Mouse (Mus musculus) heart, adult 18-20 months (tissue): ENCODE results near the gene Dnaja3. TPM values are rescaled to one million over a fixed set of nuclear protein-coding genes. Genes with fewer than 3 reads are reported as not detected.

Experiments
- DNase-seq, 2 experiments: peaks; one replicate each; pipeline ENCODE4 v3.0.0; 2021 to 2022; ENCODE audit warnings: mixed read lengths in 1 of 2
- total RNA-seq, 2 experiments: library from RNA; stranded (reverse); gene quantifications; 2 replicates each; pipeline ENCODE4 v1.2.3; 2021

The Dnaja3 gene
- total RNA-seq, 2 experiments from 2014 or later = 152 to 155 TPM

DNA sequence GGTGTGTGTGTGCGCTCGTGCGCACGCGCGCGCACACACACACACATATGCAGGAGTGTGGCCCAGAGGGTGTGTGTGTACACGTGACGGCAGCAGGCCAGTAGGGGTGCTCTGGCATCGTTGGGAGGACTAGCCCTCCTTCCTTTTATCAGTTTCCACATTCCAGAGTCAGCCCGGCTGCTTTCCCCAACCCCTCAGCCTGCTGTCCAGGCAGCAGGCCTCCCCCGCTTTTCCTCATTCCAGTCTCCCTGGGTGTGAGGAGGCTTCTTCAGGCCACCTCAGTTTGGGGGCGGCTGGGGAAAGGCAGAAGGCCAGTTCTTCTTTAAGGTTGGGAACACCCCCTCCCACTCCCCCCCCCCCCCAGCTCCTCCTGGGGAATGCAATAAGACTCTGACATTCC lies 2.4 kb downstream of the Dnaja3 start:
- peak; percentile 69 to 81 for DNase-seq

GRCm38 (mm10) chr16:4642937-4643336 lies 3.1 kb downstream of the Dnaja3 start:
- no peak for DNase-seq

DNA sequence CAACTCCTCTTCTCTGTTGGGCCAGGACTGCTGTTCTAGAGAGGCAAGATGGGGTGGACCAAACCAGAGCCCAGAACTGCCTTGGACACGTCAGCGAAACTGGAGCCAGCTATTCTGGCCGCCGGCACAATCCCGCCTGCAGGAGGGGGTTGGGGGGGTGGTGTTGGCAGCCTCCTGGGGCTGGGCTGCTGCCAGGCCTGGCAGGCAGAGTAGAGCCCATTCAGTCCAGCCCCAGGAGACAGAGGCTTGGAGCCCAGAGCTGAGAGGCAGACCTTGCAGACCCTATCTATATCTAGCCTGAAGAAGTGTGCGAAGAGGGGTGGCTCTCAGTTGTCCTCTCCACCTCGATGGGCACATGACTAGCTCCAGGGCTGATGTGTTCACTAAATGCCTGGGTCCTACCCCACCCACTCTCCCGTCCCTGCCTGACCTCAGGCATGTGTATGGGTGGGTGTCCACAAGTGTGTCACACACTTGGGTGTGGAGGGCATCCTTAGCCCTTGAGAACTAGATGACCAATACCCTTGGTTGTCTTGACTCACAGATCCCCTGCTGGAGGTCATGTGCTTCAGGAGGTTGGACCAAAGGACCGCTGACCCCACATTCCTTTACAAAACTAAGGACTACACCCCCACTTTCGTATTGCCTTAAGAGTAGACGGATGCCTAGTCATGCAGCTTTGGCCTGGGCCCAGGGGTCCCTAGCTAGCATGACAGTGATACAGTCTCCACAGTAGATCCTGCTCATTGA lies 4.1 kb downstream of the Dnaja3 start:
- peak; percentile 88 to 90 for DNase-seq

GRCm38 (mm10) chr16:4645867-4646266 lies 6.1 kb downstream of the Dnaja3 start:
- DNase-seq = no peak

- no peak for DNase-seq
Measured at GRCm38 (mm10) chr16:4646831-4647230, 7.0 kb downstream of the Dnaja3 start.

DNA sequence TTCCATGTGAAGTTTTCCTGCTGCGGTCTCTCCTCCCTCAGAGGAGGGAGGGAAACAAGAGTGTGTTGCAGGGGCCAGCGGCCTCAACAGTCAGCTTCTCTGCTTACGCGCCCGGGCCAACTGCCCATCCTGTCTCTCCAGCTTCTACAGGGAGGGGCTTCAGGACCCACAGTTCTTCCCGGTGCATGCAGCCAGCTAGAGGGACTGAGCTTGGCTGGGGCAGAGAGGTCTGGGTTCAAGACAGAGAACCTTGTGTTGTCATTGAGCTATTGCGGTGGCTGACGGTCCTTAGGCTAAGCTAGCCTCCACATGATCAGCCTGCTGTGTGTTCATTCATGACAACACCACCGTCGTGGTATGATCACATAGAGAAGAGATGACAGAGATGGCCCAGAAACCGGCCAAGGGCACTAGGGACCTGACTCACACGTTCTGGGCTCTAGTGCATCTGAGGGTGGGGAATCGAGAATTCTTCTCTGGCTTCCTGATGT lies 7.9 kb downstream of the Dnaja3 start:
- peak; percentile 66 to 74 for DNase-seq

DNA sequence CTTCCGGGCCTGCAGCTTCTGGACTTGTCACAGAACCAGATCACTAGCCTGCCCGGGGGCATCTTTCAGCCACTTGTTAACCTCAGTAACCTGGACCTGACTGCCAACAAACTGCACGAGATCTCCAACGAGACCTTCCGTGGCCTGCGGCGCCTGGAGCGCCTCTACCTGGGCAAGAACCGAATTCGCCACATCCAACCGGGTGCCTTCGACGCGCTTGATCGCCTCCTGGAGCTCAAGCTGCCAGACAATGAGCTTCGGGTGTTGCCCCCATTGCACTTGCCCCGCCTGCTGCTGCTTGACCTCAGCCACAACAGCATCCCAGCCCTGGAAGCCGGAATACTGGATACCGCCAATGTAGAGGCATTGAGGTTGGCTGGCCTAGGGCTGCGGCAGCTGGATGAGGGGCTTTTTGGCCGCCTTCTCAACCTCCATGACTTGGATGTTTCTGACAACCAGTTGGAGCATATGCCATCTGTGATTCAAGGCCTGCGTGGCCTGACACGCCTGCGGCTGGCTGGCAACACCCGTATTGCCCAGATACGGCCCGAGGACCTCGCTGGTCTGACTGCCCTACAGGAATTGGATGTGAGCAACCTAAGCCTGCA lies 8.7 kb downstream of the Dnaja3 start:
- no peak for DNase-seq

DNA sequence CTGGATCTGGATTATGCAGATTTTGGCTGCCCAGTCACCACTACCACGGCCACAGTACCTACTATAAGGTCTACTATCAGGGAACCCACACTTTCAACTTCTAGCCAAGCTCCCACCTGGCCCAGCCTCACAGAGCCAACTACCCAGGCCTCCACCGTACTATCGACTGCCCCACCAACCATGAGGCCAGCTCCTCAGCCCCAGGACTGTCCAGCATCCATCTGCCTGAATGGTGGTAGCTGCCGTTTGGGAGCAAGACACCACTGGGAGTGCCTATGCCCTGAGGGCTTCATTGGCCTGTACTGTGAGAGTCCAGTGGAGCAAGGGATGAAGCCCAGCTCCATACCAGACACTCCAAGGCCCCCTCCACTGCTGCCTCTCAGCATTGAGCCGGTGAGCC lies 9.4 kb downstream of the Dnaja3 start:
- DNase-seq = no peak

- DNase-seq = peak in 1 of 2 experiments; percentile 65
Measured at GRCm38 (mm10) chr16:4649692-4650091, 9.9 kb downstream of the Dnaja3 start.

DNA sequence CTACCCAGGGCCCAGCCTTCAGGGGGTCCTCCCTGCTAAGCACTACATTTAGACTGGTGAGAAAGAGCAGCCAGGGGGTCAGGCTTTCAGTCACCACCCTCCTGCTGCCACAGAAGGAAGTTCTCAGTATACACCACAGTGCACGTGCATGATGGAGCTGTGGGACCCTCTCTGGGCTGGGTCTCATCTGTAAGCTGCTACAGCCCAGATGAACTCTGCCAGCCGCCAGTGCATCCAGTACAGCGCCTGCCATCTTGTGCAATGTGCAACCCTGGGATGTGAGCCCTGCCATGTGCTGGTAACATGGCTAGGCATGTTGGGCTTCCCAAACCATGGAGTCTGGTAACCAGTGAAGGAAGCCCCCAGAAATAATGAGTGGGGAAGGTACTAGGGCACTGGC lies 10.4 kb downstream of the Dnaja3 start:
- no peak for DNase-seq

DNA sequence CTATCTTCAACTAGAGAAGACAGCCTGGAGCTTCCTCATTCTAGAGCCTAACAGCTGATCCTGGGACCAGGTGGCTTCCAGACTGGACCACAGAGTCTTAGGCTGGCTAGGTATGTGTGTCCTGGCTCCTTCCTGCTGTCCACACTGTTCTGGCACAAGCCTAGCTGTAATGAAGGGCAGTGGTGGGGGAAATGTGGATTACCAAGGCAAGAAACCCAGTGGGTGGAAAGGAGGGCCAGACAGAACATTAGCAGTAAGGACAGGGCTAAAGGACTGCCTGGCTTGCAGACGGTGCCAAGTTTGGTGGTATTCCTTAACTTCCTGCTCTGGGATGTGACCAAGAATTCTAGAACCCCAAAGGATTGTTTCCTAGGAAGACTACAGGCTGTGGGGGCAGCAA lies 11.3 kb downstream of the Dnaja3 start:
- no peak for DNase-seq

DNA sequence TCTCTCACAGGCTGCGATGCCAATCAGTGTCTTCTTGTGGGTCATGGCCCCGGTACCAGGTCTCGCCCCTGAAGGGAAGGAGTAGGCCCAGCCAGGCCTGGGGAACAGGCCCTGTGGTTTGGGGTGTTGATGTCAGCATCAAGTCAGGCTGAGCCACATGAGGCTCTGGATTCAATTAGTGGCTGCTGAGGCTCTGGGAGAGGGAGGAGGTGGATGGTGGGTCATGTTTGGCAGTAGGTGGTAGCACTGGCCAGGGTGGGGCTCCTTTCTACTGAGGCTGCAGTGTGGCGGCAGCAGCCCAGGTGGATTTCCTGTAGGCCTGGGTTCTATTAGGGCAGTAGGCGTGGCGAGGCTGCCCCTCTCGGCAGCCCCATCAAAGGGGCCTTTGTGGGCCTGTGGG lies 11.8 kb downstream of the Dnaja3 start:
- no peak for DNase-seq

DNA sequence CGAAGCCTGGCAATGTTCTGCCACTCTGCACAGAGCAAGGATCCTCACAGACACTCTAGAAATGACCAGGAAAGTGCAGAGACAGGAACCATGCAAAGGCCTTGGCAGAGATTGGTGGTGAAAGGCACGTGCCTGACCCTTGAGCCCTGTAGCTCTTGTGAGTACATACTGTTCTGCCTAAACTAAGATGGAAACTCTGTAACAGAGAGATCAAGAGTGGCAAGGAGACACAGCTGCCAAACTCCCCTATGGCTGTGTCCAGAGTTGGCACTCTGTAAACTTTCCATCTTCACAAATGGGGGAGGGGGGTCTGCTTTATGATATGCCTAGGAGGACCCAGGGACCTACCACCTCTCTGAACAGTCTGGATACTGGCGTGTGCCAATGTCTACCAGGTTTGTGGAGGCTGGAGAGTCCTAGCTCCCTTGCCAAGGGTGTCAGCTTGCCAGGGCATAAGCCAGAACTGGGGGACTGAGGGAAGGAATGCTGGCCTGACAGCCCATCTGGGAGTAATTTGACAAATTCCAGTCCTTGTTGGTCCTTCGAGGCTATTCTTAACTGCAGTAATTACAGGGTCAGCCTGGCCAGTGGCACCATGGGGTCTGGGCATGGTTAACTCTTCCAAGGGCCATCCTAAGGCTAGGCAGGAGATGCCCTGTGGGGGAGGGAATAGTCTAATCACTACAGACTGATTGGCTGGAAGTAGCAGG lies 13.1 kb downstream of the Dnaja3 start:
- DNase-seq = peak; percentile 59

DNA sequence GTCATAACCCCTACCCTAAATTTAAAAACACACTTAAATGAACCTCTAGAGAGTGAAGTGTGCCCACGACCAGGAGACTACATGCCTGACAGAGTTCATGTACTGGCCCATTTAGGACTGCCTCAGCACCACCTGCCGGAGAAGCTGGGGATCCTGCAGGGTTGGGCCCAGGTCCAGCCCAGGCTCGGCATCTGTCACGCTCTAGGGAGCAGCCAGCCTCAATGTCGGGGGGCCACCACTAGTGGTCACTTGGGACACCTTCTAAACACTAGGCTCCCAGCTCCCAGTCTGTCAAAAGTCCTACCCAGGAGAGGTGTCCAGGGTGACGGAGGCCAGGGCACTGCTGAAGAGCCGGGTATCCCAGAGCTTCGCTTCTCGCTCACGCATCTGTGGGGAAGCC lies 14.9 kb downstream of the Dnaja3 start:
- DNase-seq = peak in 1 of 2 experiments; percentile 51

DNA sequence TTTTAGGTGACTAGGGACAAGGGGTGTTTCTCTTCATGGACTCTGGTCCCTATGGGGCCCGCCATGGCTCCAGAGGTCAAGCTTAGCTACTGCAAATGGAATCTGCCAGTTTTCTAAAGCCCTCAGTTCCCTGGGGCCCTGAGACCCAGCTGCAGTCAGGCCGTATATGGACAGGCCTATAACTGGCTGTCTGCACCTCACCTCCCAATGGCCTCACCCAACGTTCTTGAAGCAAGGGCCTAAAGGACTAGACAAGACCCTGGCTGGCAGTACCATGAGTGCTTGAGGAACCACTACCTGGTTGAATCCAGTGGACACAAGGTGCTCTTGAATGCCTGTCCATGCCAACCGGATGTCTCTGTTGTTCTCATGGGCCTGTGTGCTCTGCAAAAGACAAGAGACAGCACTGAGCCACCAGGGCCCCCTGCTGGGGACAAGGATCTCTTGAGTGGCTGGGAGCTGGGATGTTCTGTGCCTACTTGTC lies 15.5 kb downstream of the Dnaja3 start:
- peak; percentile 57 to 77 for DNase-seq

GRCm38 (mm10) chr16:4655764-4656570 lies 16.2 kb downstream of the Dnaja3 start:
- peak in 1 of 2 experiments; percentile 52 for DNase-seq

GRCm38 (mm10) chr16:4656571-4657081 lies 16.8 kb downstream of the Dnaja3 start:
- DNase-seq = no peak

DNA sequence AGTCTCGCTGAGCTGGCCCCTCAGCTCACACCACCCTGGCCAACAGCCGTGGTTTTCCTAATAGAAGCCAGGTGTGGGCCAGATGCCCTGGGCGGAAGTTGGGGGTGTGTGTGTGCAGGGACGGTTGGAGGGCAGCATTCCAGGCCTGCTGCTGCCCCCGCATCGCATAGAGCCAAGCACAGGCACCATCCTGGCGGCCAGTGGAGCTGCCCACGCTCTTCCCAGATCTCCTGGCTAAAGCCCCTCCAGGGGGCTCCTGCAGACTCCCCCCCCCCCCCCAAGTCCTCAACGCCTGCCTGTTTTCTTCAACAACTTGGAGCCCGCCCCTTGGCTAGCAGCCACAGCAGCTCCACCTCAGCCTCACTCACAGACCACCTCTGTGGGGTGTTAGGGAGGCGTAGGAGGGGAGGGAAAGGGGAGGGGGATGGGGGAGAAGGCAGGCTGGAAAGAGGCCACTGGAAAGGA lies 19.0 kb downstream of the Dnaja3 start:
- no peak for DNase-seq

DNA sequence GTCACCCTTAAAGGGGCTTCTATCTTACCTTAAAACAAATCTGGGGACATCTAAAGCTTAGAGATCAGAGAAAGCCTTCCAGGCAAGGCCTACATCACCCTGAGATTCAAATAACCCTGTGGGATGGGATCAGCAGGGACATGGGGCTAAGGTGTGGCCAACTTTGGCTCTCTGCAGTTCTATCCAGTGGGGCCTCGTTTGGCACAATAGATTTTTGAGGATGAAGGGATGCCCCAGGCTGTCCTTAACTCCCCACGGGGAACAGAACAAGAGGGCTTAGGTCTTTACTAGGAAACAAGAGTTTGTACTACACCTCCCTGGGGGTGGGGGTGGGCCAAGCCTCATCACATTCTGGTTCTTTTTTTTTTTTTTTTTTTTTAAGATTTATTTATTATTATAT lies 19.5 kb downstream of the Dnaja3 start:
- no peak for DNase-seq

- DNase-seq = no peak
Measured at GRCm38 (mm10) chr16:4661605-4662004, 21.8 kb downstream of the Dnaja3 start.

GRCm38 (mm10) chr16:4663806-4664205 lies 24.0 kb downstream of the Dnaja3 start:
- DNase-seq = no peak

- no peak for DNase-seq
Measured at GRCm38 (mm10) chr16:4665726-4666125, 25.9 kb downstream of the Dnaja3 start.
